Mouse (Mus musculus) MEL (cell line): ENCODE measurements around the gene Reln.

Source experiments
- CHD2 ChIP-seq: IDR thresholded peaks from 2 replicates; pipeline ENCODE4 v1.6.1; 2011; ENCODE audit warnings: low read length, improper control_type of control experiment
- CTCF ChIP-seq, 3 experiments: IDR thresholded peaks in 2 of 3; conservative IDR thresholded peaks in 1 of 3; 2 replicates each; pipeline ENCODE4 v1.5.1; 2011 to 2012; ENCODE audit warnings: low read length in 3 of 3, low read depth in 2 of 3, mild to moderate bottlenecking in 2 of 3, improper control_type of control experiment in 1 of 3, inconsistent platforms in 1 of 3, mixed read lengths in 1 of 3, moderate library complexity in 1 of 3; ENCODE audit not compliant: control insufficient read depth in 1 of 3, insufficient read depth in 1 of 3, poor library complexity in 1 of 3, severe bottlenecking in 1 of 3
- E2F4 ChIP-seq: IDR thresholded peaks from 2 replicates; pipeline ENCODE4 v1.6.1; 2011; ENCODE audit warnings: low read depth, low read length, improper control_type of control experiment, borderline replicate concordance
- EP300 ChIP-seq, 2 experiments: IDR thresholded peaks; 2 replicates each; pipeline ENCODE4 v1.6.1; 2011; ENCODE audit warnings: improper control_type of control experiment in 2 of 2, low read length in 2 of 2, low read depth in 1 of 2, mild to moderate bottlenecking in 1 of 2
- GABPA ChIP-seq: IDR thresholded peaks from 2 replicates; pipeline ENCODE4 v1.6.1; 2012; ENCODE audit warnings: low read depth, mild to moderate bottlenecking, inconsistent platforms, low read length, improper control_type of control experiment, moderate library complexity
- MAFK ChIP-seq: IDR thresholded peaks from 2 replicates; pipeline ENCODE4 v1.6.1; 2011; ENCODE audit warnings: low read depth, mild to moderate bottlenecking, low read length, improper control_type of control experiment, borderline replicate concordance
- MAX ChIP-seq: IDR thresholded peaks from 2 replicates; pipeline ENCODE4 v1.6.1; 2011; ENCODE audit warnings: low read length, improper control_type of control experiment
- MAZ ChIP-seq: IDR thresholded peaks from 2 replicates; pipeline ENCODE4 v1.6.1; 2012; ENCODE audit warnings: low read depth, mild to moderate bottlenecking, inconsistent platforms, low read length, improper control_type of control experiment
- RCOR1 ChIP-seq: IDR thresholded peaks from 2 replicates; pipeline ENCODE4 v1.6.1; 2012; ENCODE audit warnings: low read depth, mild to moderate bottlenecking, inconsistent platforms, low read length, improper control_type of control experiment
- USF2 ChIP-seq, 2 experiments: IDR thresholded peaks; 2 replicates each; pipeline ENCODE4 v1.6.1; 2011 to 2012; ENCODE audit warnings: improper control_type of control experiment in 2 of 2, low read length in 2 of 2, borderline replicate concordance in 1 of 2, inconsistent platforms in 1 of 2, low read depth in 1 of 2, mild to moderate bottlenecking in 1 of 2; ENCODE audit not compliant: insufficient read depth in 1 of 2
- ZC3H11A ChIP-seq: IDR thresholded peaks from 2 replicates; pipeline ENCODE4 v1.6.1; 2012; ENCODE audit warnings: low read depth, mild to moderate bottlenecking, inconsistent platforms, low read length, improper control_type of control experiment
- ZKSCAN1 ChIP-seq: IDR thresholded peaks from 2 replicates; pipeline ENCODE4 v1.6.1; 2012; ENCODE audit warnings: low read depth, mild to moderate bottlenecking, inconsistent platforms, low read length, improper control_type of control experiment, moderate library complexity

DNA sequence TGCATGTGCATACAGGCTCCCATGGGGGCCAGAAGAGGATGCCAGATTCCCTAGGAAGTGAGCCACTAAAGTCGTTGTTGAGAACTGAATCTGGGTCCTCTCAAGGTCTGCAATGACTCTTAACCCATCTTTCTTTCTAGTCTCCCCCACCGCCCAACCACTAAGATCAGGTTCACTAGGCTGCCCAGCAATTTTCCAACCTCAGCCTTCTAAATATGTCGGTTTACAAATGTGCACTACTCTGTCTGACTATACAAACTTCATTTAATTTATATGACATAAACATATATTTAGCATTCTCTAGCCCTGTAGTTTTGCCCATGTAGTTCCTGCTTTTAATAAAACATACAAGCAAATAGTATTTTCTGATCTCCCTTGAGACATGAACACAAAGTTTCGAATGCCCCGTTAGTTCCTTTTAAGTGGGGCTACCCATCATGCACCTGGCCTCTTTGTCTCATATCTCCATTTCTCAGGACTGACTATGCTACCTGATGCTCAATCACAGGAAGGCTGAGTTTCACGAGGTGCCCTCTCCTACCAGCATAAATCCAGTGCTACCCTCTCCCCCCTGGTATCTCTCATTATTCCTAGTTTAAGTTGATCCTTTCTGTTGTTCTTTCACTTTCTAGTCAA is 317.1 kb downstream of the Reln start:
- TF ChIP-seq CTCF (IDR thresholded peaks at IDR 0.05 in 2 of 3, conservative IDR thresholded peaks at IDR 0.05 in 1 of 3; ENCODE audit: control insufficient read depth in 1 of 3, insufficient read depth in 1 of 3, low read depth in 2 of 3, low read length in 3 of 3, poor library complexity in 1 of 3, severe bottlenecking in 1 of 3) (no peak), MAFK (no peak), CHD2 (no peak), E2F4 (no peak), MAZ (no peak), EP300 (IDR thresholded peaks at IDR 0.05; ENCODE audit: low read depth in 1 of 2, low read length in 2 of 2) (no peak), MAX (no peak), ZKSCAN1 (no peak), ZC3H11A (no peak), GABPA (no peak), USF2 (IDR thresholded peaks at IDR 0.05; ENCODE audit: borderline replicate concordance in 1 of 2, insufficient read depth in 1 of 2, low read depth in 1 of 2, low read length in 2 of 2) (no peak), RCOR1 (no peak)
